Mouse (Mus musculus): ENCODE measurements around the gene Lrrc57. TPM values are rescaled to one million over a fixed set of nuclear protein-coding genes. Genes with fewer than 3 reads are reported as not detected.

Lrrc57 gene
- total and polyA plus RNA-seq, 2 experiments, result 6.3 to 8.7 TPM

DNA sequence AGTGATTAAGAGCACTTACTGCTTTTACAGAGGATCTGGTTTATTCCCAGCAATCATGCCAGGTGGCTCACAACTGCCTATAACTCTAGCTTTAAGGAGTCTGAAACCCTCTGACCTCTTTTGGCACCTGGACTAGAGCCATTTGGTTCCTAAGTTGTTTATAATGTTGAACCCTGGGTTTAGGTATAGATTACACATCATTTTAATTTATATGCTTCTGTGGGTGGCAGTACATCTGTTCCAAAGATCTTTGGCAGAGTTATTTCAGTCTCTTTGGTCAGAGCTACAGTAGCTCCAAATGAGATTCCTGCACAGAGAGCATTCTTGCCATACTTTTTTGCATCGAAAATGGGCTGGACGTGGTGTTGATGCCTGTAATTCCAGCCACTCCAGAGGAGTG is 11.6 kb downstream of the Lrrc57 start:
- no peak overlapping the region for H3K4me3 ChIP-seq (ENCODE audit: insufficient read depth, low read depth, low read length)
- H3K27ac ChIP-seq (replicated peaks; ENCODE audit: insufficient read depth, low read depth, low read length), result no peak overlapping the region
- TF ChIP-seq POLR2A (IDR thresholded peaks at IDR 0.05; ENCODE audit: extremely low read depth, insufficient read depth, low read length) (no peak), CTCF (IDR thresholded peaks at IDR 0.05; ENCODE audit: low read depth, low read length) (no peak)
- 95% methylated on average over 2 of the region's 2 CpGs for WGBS
- H3K27me3 ChIP-seq (ENCODE audit: control insufficient read depth, insufficient read depth, low read length), result no peaks in the 10 kb centered on the region
- DNase-seq (ENCODE audit: extremely low read depth, low read depth, low spot score), result no peak
- no peak overlapping the region for H3K9ac ChIP-seq (ENCODE audit: low read depth, low read length)
- no peaks in the 10 kb centered on the region for H3K79me2 ChIP-seq (ENCODE audit: control insufficient read depth, insufficient read depth, low read length)
- peaks cover 56% of the 10 kb centered on the region for H3K36me3 ChIP-seq (ENCODE audit: control insufficient read depth, insufficient read depth, low read length)
- H3K4me1 ChIP-seq (ENCODE audit: control insufficient read depth, insufficient read depth, low read length), result no peaks in the 10 kb centered on the region

- no peak overlapping the region for H3K4me3 ChIP-seq (ENCODE audit: insufficient read depth, low read depth, low read length)
- DNase-seq (ENCODE audit: extremely low read depth, low read depth, low spot score), result no peak
- 93% methylated on average over 1 of the region's 1 CpGs for WGBS
- H3K4me1 ChIP-seq (ENCODE audit: control insufficient read depth, insufficient read depth, low read length), result no peaks in the 10 kb centered on the region
- H3K9ac ChIP-seq (ENCODE audit: low read depth, low read length), result no peak overlapping the region
- TF ChIP-seq POLR2A (IDR thresholded peaks at IDR 0.05; ENCODE audit: extremely low read depth, insufficient read depth, low read length), result no peak
- TF ChIP-seq CTCF (IDR thresholded peaks at IDR 0.05; ENCODE audit: low read depth, low read length), result no peak
- H3K36me3 ChIP-seq (ENCODE audit: control insufficient read depth, insufficient read depth, low read length), result peaks cover 39% of the 10 kb centered on the region
- H3K79me2 ChIP-seq (ENCODE audit: control insufficient read depth, insufficient read depth, low read length), result no peaks in the 10 kb centered on the region
- H3K27ac ChIP-seq (replicated peaks; ENCODE audit: insufficient read depth, low read depth, low read length), result no peak overlapping the region
- no peaks in the 10 kb centered on the region for H3K27me3 ChIP-seq (ENCODE audit: control insufficient read depth, insufficient read depth, low read length)
These were observed 17.1 kb downstream of the Lrrc57 start for GRCm38 (mm10) chr2:120592227-120592626.

DNA sequence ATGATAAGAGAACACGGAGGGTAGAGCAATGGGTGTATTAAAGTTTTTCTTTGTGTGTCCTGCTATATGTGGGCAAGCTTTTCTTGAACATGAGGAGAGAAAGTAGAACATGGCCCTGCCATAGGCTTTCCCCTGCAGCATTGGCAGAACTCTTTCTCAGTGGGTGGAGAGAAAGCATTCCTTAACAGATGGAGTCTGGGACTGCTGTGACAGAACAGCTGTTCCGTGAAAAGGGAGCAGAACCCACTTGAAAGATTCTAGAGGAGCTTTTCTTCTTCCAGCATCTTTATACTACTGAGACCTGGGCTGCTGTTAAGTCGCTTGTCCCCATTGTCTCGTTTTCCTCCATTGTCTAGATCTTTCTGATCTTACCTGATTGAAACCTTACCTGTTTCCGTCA is 19.6 kb downstream of the Lrrc57 start:
- Histone ChIP-seq H3K27ac (replicated peaks; ENCODE audit: insufficient read depth, low read depth, low read length) (no peak overlapping the region), H3K36me3 (ENCODE audit: control insufficient read depth, insufficient read depth, low read length) (peaks cover 39% of the 10 kb centered on the region), H3K4me1 (ENCODE audit: control insufficient read depth, insufficient read depth, low read length) (no peaks in the 10 kb centered on the region), H3K79me2 (ENCODE audit: control insufficient read depth, insufficient read depth, low read length) (no peaks in the 10 kb centered on the region), H3K9ac (ENCODE audit: low read depth, low read length) (no peak overlapping the region), H3K27me3 (ENCODE audit: control insufficient read depth, insufficient read depth, low read length) (no peaks in the 10 kb centered on the region), H3K4me3 (ENCODE audit: insufficient read depth, low read depth, low read length) (no peak overlapping the region)
- TF ChIP-seq POLR2A (IDR thresholded peaks at IDR 0.05; ENCODE audit: extremely low read depth, insufficient read depth, low read length) (no peak), CTCF (IDR thresholded peaks at IDR 0.05; ENCODE audit: low read depth, low read length) (no peak)
- WGBS, result 94% methylated on average over 5 of the region's 5 CpGs
- DNase-seq (ENCODE audit: extremely low read depth, low read depth, low spot score), result no peak

DNA sequence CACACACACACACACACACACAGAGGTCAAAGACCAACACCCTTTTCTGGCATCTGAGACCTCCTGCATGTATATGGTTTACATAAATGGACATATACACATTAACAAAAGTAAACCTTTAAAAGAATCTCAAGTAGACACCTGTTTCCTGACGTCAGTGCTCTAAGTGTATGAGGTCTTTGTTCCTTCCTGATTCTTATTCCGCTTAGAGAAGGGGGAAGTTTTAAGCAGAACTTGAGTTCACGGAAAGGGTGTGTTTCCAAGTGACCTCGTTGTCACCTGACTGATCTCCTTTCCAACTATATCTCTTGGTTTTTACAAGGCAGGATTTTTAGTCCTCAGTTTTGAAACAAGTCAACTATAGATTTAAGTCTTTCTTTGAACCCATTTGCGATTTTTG is 31.0 kb downstream of the Lrrc57 start:
- no peak overlapping the region for H3K4me3 ChIP-seq (ENCODE audit: insufficient read depth, low read depth, low read length)
- no peak overlapping the region for H3K27ac ChIP-seq (replicated peaks; ENCODE audit: insufficient read depth, low read depth, low read length)
- H3K27me3 ChIP-seq (ENCODE audit: control insufficient read depth, insufficient read depth, low read length), result no peaks in the 10 kb centered on the region
- 15% methylated on average over 5 of the region's 5 CpGs for WGBS
- H3K79me2 ChIP-seq (ENCODE audit: control insufficient read depth, insufficient read depth, low read length), result peaks cover 23% of the 10 kb centered on the region; the same call in 1 of the 2 replicates
- peaks cover 7% of the 10 kb centered on the region; the same call in 1 of the 2 replicates for H3K4me1 ChIP-seq (ENCODE audit: control insufficient read depth, insufficient read depth, low read length)
- no peak overlapping the region for H3K9ac ChIP-seq (ENCODE audit: low read depth, low read length)
- no peak for TF ChIP-seq POLR2A (IDR thresholded peaks at IDR 0.05; ENCODE audit: extremely low read depth, insufficient read depth, low read length)
- no peak for TF ChIP-seq CTCF (IDR thresholded peaks at IDR 0.05; ENCODE audit: low read depth, low read length)
- peak; percentile 53 for DNase-seq (ENCODE audit: extremely low read depth, low read depth, low spot score)
- H3K36me3 ChIP-seq (ENCODE audit: control insufficient read depth, insufficient read depth, low read length), result no peaks in the 10 kb centered on the region

DNA sequence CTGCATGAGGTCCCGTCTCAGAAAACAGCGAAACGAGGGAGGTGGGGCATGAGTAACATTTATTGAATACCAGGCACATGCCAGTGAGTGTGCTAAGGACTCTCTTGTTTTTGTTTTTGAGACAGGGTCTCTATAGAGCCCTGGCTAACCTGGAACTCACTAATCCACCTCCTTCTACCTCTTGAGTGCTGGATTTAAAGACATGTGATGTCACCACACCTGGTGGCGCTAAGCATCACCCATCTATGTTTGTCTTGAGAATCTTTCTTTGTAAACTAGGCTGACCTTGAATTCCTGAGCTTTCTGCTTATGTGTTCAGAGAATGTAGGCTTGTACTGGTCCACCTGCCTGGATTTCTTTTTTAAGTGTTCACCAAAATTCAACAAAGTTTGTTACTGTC is 31.5 kb downstream of the Lrrc57 start:
- no peak for DNase-seq (ENCODE audit: extremely low read depth, low read depth, low spot score)
- no peaks in the 10 kb centered on the region for H3K36me3 ChIP-seq (ENCODE audit: control insufficient read depth, insufficient read depth, low read length)
- 86% methylated on average over 4 of the region's 4 CpGs for WGBS

GRCm38 (mm10) chr2:120575978-120576377 is 33.3 kb downstream of the Lrrc57 start:
- H3K4me3 ChIP-seq (ENCODE audit: insufficient read depth, low read depth, low read length), result no peak overlapping the region
- peaks cover 26% of the 10 kb centered on the region; the same call in 1 of the 2 replicates for H3K79me2 ChIP-seq (ENCODE audit: control insufficient read depth, insufficient read depth, low read length)
- peaks cover 10% of the 10 kb centered on the region; the same call in 1 of the 2 replicates for H3K36me3 ChIP-seq (ENCODE audit: control insufficient read depth, insufficient read depth, low read length)
- DNase-seq (ENCODE audit: extremely low read depth, low read depth, low spot score), result no peak
- no peak overlapping the region for H3K27ac ChIP-seq (replicated peaks; ENCODE audit: insufficient read depth, low read depth, low read length)
- no peak overlapping the region for H3K9ac ChIP-seq (ENCODE audit: low read depth, low read length)
- peaks cover 10% of the 10 kb centered on the region; the same call in 1 of the 2 replicates for H3K4me1 ChIP-seq (ENCODE audit: control insufficient read depth, insufficient read depth, low read length)
- H3K27me3 ChIP-seq (ENCODE audit: control insufficient read depth, insufficient read depth, low read length), result no peaks in the 10 kb centered on the region
- 78% methylated on average over 2 of the region's 2 CpGs for WGBS
- TF ChIP-seq POLR2A (IDR thresholded peaks at IDR 0.05; ENCODE audit: extremely low read depth, insufficient read depth, low read length), result no peak
- no peak for TF ChIP-seq CTCF (IDR thresholded peaks at IDR 0.05; ENCODE audit: low read depth, low read length)

More for the DNA sequence above, 31.5 kb downstream of the Lrrc57 start:
- no peak overlapping the region for H3K27ac ChIP-seq (replicated peaks; ENCODE audit: insufficient read depth, low read depth, low read length)
- H3K27me3 ChIP-seq (ENCODE audit: control insufficient read depth, insufficient read depth, low read length), result no peaks in the 10 kb centered on the region
- no peak overlapping the region for H3K4me3 ChIP-seq (ENCODE audit: insufficient read depth, low read depth, low read length)
- TF ChIP-seq POLR2A (IDR thresholded peaks at IDR 0.05; ENCODE audit: extremely low read depth, insufficient read depth, low read length), result no peak
- no peak for TF ChIP-seq CTCF (IDR thresholded peaks at IDR 0.05; ENCODE audit: low read depth, low read length)
- no peak overlapping the region for H3K9ac ChIP-seq (ENCODE audit: low read depth, low read length)
- H3K79me2 ChIP-seq (ENCODE audit: control insufficient read depth, insufficient read depth, low read length), result peaks cover 23% of the 10 kb centered on the region; the same call in 1 of the 2 replicates
- peaks cover 7% of the 10 kb centered on the region; the same call in 1 of the 2 replicates for H3K4me1 ChIP-seq (ENCODE audit: control insufficient read depth, insufficient read depth, low read length)
